ENCODE assay signal across 7 mouse cellular contexts in the genomic region with DNA sequence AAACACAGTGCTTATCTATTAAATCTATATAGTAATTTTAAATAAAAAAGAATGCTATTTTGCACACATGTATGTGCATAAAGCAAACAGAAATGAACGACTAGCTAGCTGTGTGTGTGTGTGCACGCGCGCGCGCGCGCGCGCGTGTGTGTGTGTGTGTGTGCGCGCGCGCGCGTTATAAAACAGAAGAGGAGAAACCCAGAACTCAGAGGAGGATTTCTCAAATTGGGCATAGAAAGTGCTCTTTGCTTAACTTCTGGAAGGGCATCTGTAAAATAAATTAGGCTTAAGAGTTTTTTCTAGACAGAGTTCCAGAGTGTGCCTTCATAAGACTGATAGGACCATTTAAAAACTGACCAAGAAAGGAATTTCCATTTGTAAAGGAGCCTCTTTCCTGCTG. TPM values are rescaled to one million over a fixed set of nuclear protein-coding genes. Genes with fewer than 3 reads are reported as not detected.
A peak's percentile ranks its signal among the peaks of the same experiment; 100 is the strongest.
DNase-seq lines count a peak whose midpoint lies in the region; ATAC-seq and TF ChIP-seq lines count a peak whose summit lies in the region.

No protein-coding gene starts in this region.

- peak overlapping the region; percentile 60 for H3K4me2 ChIP-seq in lung, postnatal 0 days (replicated peaks; ENCODE audit: low read depth, low read length)
- H3K4me2 ChIP-seq in forebrain, embryonic 16.5 days (ENCODE audit: low read length), result peak overlapping the region; percentile 74
- H3K4me2 ChIP-seq in liver, embryonic 12.5 days, result peak overlapping the region; percentile 79
- H3K4me2 ChIP-seq in stomach, embryonic 15.5 days, result peak overlapping the region; percentile 61

- no peak for TF ChIP-seq EP300 in lung, postnatal 0 days (IDR thresholded peaks at IDR 0.05)

- 32% methylated on average over 17 of the region's 17 CpGs for WGBS in lung, postnatal 0 days
- WGBS in forebrain, embryonic 16.5 days, result 28% methylated on average over 17 of the region's 17 CpGs
- WGBS in liver, embryonic 12.5 days (ENCODE audit: insufficient replicate concordance), result 32% methylated on average over 17 of the region's 17 CpGs
- 29% methylated on average over 17 of the region's 17 CpGs for WGBS in stomach, embryonic 15.5 days

- no peaks in the 10 kb centered on the region for H3K36me3 ChIP-seq in lung, postnatal 0 days (ENCODE audit: insufficient read depth, low read length)
- H3K36me3 ChIP-seq in forebrain, embryonic 16.5 days (ENCODE audit: control insufficient read depth, insufficient read depth), result no peaks in the 10 kb centered on the region
- peaks cover 2% of the 10 kb centered on the region; the same call in 1 of the 2 replicates for H3K36me3 ChIP-seq in liver, embryonic 12.5 days
- H3K36me3 ChIP-seq in stomach, embryonic 15.5 days, result no peaks in the 10 kb centered on the region

- TF ChIP-seq CTCF in lung, postnatal 0 days (IDR thresholded peaks at IDR 0.05), result no peak

- no peak overlapping the region for H3K9ac ChIP-seq in lung, postnatal 0 days (replicated peaks; ENCODE audit: low read depth)
- H3K9ac ChIP-seq in forebrain, embryonic 16.5 days (replicated peaks; ENCODE audit: low read depth, low read length), result peak overlapping the region; percentile 30; the same call in 1 of the 2 replicates
- H3K9ac ChIP-seq in liver, embryonic 12.5 days, result peak overlapping the region; percentile 72
- no peak overlapping the region for H3K9ac ChIP-seq in stomach, embryonic 15.5 days

- DNase-seq in lung, postnatal 0 days (ENCODE audit: low spot score), result peak; percentile 50
- no peak for DNase-seq in lung, postnatal 14 days
- DNase-seq in c-Kit-negative CD71-positive TER-119-positive erythroid progenitor cells, embryonic 14.5 days (ENCODE audit: low read depth, low spot score), result peak; percentile 40
- no peak for DNase-seq in spleen, postnatal 14 days (ENCODE audit: low spot score in 2 of 2)

- ATAC-seq in lung, postnatal 0 days, result no peak
- ATAC-seq in forebrain, embryonic 16.5 days, result no peak
- no peak for ATAC-seq in liver, embryonic 12.5 days
- no peak for ATAC-seq in stomach, embryonic 15.5 days (ENCODE audit: insufficient read depth, low FRiP score, low read depth)

- H3K27ac ChIP-seq in lung, postnatal 0 days (ENCODE audit: low read length), result no peak overlapping the region
- H3K27ac ChIP-seq in forebrain, embryonic 16.5 days (ENCODE audit: low read length), result no peak overlapping the region
- H3K27ac ChIP-seq in liver, embryonic 12.5 days, result 0 out of 2 replicates have a peak overlapping the region, but pooled peaks have one; percentile 20
- H3K27ac ChIP-seq in stomach, embryonic 15.5 days, result no peak overlapping the region

- no peaks in the 10 kb centered on the region for H3K4me1 ChIP-seq in lung, postnatal 0 days (ENCODE audit: insufficient read depth, low read depth, low read length)
- H3K4me1 ChIP-seq in forebrain, embryonic 16.5 days (replicated peaks; ENCODE audit: control insufficient read depth, insufficient read depth, low read length), result peaks cover 7% of the 10 kb centered on the region; the same call in 1 of the 2 replicates
- H3K4me1 ChIP-seq in liver, embryonic 12.5 days, result peaks cover 16% of the 10 kb centered on the region; the same call in 1 of the 2 replicates
- no peaks in the 10 kb centered on the region for H3K4me1 ChIP-seq in stomach, embryonic 15.5 days

- H3K4me3 ChIP-seq in lung, postnatal 0 days (ENCODE audit: low read depth, low read length), result peak overlapping the region; percentile 66
- H3K4me3 ChIP-seq in forebrain, embryonic 16.5 days (replicated peaks; ENCODE audit: low read length), result peak overlapping the region; percentile 85
- H3K4me3 ChIP-seq in liver, embryonic 12.5 days, result peak overlapping the region; percentile 73
- H3K4me3 ChIP-seq in stomach, embryonic 15.5 days (replicated peaks), result peak overlapping the region; percentile 83

- no peaks in the 10 kb centered on the region for H3K27me3 ChIP-seq in lung, postnatal 0 days (replicated peaks; ENCODE audit: insufficient read depth, low read length)
- H3K27me3 ChIP-seq in forebrain, embryonic 16.5 days (replicated peaks; ENCODE audit: control insufficient read depth, insufficient read depth, low read length), result no peaks in the 10 kb centered on the region
- H3K27me3 ChIP-seq in liver, embryonic 12.5 days (replicated peaks), result no peaks in the 10 kb centered on the region
- H3K27me3 ChIP-seq in stomach, embryonic 15.5 days (replicated peaks), result no peaks in the 10 kb centered on the region

- H3K9me3 ChIP-seq in lung, postnatal 0 days (ENCODE audit: low read length), result no peaks in the 10 kb centered on the region
- H3K9me3 ChIP-seq in forebrain, embryonic 16.5 days (ENCODE audit: control insufficient read depth, low read length), result no peaks in the 10 kb centered on the region
- no peaks in the 10 kb centered on the region for H3K9me3 ChIP-seq in liver, embryonic 12.5 days (replicated peaks)
- no peaks in the 10 kb centered on the region for H3K9me3 ChIP-seq in stomach, embryonic 15.5 days

RNA-seq across cellular contexts. Expression of gene Cox16, which starts 1.3 kb away (rescaled TPM):
- 144 and 148 TPM in 2 replicates for polyA plus RNA-seq in lung, postnatal 0 days (2015; fragmentation: Nextera tagmentation; extraction: Ambion mirVana)
- 102 and 103 TPM in 2 replicates for polyA plus RNA-seq in forebrain, embryonic 16.5 days (2015; fragmentation: Nextera tagmentation; extraction: Ambion mirVana)
- 78.4 and 86.0 TPM in 2 replicates for polyA plus RNA-seq in liver, embryonic 12.5 days (2016; fragmentation: Nextera tagmentation; extraction: Ambion mirVana)
- polyA plus RNA-seq in stomach, embryonic 15.5 days (2015; fragmentation: Nextera tagmentation; extraction: Ambion mirVana), result 150 and 155 TPM in 2 replicates

RNA-seq across cellular contexts. Expression of gene Gm20498, which starts 49.0 kb away (rescaled TPM):
- 17.6 and 19.0 TPM in 2 replicates for polyA plus RNA-seq in lung, postnatal 0 days (2015; fragmentation: Nextera tagmentation; extraction: Ambion mirVana)
- 27.5 and 30.4 TPM in 2 replicates for polyA plus RNA-seq in forebrain, embryonic 16.5 days (2015; fragmentation: Nextera tagmentation; extraction: Ambion mirVana)
- 15.4 and 18.1 TPM in 2 replicates for polyA plus RNA-seq in liver, embryonic 12.5 days (2016; fragmentation: Nextera tagmentation; extraction: Ambion mirVana)
- 25.9 and 26.3 TPM in 2 replicates for polyA plus RNA-seq in stomach, embryonic 15.5 days (2015; fragmentation: Nextera tagmentation; extraction: Ambion mirVana)

RNA-seq across cellular contexts. Expression of gene Synj2bp, which starts 49.1 kb away (rescaled TPM):
- 27.5 and 31.9 TPM in 2 replicates for polyA plus RNA-seq in lung, postnatal 0 days (2015; fragmentation: Nextera tagmentation; extraction: Ambion mirVana)
- polyA plus RNA-seq in forebrain, embryonic 16.5 days (2015; fragmentation: Nextera tagmentation; extraction: Ambion mirVana), result 29.3 and 42.6 TPM in 2 replicates
- 18.8 and 22.5 TPM in 2 replicates for polyA plus RNA-seq in liver, embryonic 12.5 days (2016; fragmentation: Nextera tagmentation; extraction: Ambion mirVana)
- 40.3 and 43.6 TPM in 2 replicates for polyA plus RNA-seq in stomach, embryonic 15.5 days (2015; fragmentation: Nextera tagmentation; extraction: Ambion mirVana)

Comparison
In these comparisons a context has a peak if more than half of its experiments do, and no peak if none do; other contexts are left out.
1. DNase-seq: peak in lung, postnatal 0 days (single experiment) and c-Kit-negative CD71-positive TER-119-positive erythroid progenitor cells, embryonic 14.5 days (single experiment); none in lung, postnatal 14 days (single experiment) and spleen, postnatal 14 days (0 of 2).
2. H3K9ac ChIP-seq: peak in forebrain, embryonic 16.5 days (single experiment) and liver, embryonic 12.5 days (single experiment); none in lung, postnatal 0 days (single experiment) and stomach, embryonic 15.5 days (single experiment).
3. Peak in every context shown above with its lines, with median percentiles within 50 percentile points of each other: H3K4me2 ChIP-seq and H3K4me3 ChIP-seq.